Mouse (Mus musculus) spleen, postnatal 10 days (tissue): ENCODE measurements around the gene Pou2f3.
A peak's percentile ranks its signal among the peaks of the same experiment; 100 is the strongest.

Source experiments
- DNase-seq, 2 experiments: peaks; one replicate each; pipeline ENCODE4 v3.0.0; 2021 to 2022; ENCODE audit warnings: low spot score in 2 of 2

Gene Pou2f3

DNA sequence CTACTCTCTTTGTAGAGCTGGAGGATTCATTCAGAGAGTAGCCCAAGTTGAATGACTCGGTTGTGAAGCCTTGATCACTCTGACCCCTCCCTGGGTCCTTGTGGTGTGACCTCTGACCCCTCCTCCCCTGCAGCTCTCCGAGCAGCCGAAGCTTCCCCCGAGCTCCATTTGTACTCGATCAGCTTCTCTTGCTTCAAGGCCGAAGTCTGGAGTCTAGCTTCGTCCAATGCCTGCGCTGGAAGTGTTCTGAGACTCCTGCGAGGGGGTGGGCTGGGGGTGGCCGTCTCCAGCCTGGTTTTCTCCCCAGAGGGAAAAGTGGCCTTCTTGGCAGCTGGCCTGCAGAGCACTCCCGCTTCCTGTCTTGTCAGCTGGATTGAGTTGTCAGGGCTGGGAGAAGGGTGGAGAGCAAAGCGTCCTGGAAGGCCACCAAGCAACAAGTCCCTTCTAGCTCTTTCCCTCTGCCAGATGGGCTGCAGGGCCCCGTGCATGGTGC lies at the start of gene Pou2f3:
Gene Pou2f3, minus strand, starts transcription at position 180 of the 493 bp plus-strand sequence.
- DNase-seq: no peak

DNA sequence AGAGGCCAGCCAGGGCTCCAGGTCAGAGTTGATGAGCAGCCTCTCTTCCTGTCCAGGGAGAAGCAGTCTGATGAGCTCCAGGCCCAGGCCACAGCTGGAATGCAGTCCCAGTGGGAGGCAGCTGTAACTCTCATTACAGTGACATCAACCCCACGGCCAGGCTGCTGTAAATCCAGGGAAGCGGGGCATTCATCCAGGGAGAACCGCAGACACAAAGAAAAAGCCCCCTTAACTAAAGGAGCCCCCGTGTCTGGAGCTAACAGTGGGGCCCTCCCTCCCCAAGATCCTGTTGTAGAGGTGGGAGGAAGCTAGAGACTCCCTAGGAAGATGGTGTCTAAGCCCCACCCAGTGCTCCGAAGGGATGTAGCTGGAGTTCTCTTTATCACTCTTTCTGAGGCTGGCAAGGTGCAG lies 43.1 kb upstream of the Pou2f3 start:
- DNase-seq: no peak

DNA sequence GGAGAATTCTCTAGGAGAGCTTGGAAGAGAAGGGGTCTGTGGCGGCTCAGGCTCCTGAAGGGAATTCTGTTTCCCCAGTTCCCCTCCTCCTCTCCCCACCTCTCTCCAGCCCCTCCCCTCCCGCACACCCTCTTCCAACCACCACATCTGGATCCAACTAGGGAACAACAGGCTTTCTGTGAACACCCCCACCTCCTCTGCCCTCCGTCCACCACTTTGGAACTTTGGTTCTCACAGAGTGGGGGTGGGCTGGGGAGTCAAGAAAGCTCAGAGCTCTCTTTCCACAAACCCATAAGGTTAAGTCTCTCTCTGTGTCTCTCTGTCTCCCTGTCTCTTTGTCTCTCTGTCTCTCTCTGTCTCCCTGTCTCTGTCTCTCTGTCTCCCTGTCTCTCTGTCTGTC lies 42.6 kb upstream of the Pou2f3 start:
- DNase-seq: no peak

DNA sequence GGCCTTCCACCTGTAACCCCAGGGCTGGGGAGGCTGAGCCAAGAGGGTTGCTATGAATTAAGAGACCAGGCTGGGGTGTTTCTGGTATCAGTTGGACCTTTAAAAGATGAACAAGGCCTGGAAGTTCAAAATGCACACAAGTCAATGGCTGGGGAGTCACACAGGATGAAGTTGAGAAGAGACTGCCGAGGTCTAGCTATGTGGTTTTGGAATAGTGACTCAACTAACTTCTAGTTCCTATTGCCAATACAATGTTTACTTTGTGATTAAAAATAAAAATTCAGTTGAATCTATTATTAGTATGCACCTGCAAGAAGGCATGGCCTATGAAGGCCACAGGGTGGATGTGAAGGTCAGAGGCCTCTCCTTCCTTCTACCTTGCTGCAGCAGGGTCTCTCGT lies 41.6 kb upstream of the Pou2f3 start:
- DNase-seq: no peak

DNA sequence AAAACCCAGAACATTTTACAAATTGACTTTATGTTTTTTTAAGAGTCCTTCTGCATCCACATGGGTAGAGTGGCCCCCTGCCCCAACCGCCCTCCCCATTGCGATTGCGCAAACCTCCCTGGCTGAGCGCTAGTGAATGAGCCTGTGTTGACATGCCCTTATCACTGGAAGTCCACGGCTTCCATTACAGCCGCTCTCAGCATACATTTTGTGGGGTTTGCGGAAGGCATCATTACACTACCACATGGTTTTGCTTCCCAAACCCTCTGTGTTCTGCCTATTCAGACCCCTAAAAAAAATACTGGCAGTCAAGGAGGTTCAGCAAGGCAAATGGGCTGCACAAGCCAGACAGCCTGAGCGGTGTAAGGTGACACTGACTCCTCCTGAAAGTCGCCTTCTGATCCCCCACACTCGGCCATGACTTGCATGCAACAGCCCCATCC lies 36.6 kb upstream of the Pou2f3 start:
- no peak for DNase-seq

DNA sequence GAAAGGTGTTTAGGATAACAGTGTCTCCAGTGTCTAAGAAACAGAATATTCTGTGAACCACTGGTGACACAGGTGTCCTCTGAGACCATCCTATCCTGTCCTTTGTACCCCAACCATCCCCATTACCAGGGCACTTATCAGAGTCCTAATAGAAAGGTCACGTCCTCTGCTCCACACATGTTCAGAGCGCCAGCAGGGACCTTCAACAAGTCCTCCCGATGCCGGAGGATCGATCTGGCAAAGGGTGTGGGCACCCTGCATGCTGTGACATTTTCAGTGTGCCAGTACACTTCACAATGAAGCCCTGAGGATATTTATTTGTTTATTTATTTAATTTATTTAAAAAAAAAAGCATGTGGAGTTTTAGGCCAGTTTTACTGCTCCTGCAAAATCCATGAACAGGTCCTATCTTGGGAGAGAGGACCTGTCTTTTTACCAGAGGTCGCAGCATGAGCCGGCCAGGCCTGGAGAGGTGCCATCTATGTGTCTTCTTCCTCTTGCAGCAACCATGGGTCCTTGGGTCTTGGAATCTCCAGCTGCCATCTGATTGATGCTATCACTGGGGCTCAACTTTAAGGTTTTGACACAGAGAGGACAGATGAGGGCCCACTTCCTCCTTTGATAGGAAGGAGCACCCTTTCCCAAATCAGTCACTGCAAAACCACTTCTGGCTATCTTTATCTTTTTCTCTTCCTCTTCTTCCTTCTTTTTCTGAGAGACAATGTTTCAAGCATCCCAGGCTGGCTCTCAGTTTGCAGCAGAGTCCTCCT lies 35.8 kb upstream of the Pou2f3 start:
- no peak for DNase-seq

GRCm38 (mm10) chr9:43242432-43242831 lies 32.3 kb upstream of the Pou2f3 start:
- DNase-seq: no peak

GRCm38 (mm10) chr9:43241970-43242369 lies 31.8 kb upstream of the Pou2f3 start:
- DNase-seq: no peak

DNA sequence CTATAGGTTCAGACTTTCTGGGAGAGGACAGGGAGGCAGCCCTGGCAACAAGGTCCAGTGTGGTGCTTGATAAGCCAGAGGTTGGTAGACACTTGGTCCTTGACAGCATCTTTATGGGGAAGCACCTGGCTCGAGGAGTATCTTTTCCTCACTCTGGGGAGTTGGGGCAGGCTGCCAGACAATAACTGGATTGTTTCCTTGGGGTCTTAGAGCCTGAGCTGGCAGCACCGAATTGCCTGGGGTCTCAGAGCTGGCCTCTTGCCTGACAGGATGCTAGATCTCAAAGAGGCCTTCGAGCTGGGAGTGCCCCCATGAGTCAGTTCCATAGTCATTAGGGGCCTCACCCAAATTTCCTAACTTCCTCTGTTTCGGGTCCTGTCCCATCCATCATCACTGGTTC lies 31.1 kb upstream of the Pou2f3 start:
- no peak for DNase-seq

DNA sequence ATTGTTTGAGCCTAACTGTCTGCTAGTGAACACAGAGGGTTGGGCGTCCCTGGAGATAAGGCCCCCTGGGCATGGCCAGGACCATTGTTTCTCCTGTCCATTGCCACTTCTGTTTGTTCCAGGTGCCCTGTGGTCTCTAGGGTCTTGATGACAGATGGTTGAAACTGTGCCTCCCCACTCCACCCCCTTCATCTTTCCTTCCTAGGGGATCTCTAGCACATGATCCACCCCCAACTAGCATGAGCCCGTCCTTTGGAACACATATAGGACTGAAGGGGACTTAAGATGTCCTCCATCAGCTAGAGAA lies 30.4 kb upstream of the Pou2f3 start:
- no peak for DNase-seq

- DNase-seq: peak in 1 of 2 experiments; percentile 68
Observed at GRCm38 (mm10) chr9:43239712-43240593, 29.8 kb upstream of the Pou2f3 start, which contains the start of gene Oaf. Oaf (minus strand) TSS chr9:43239911.

GRCm38 (mm10) chr9:43238631-43239545 lies 28.7 kb upstream of the Pou2f3 start:
- peak; percentile 43 to 50 for DNase-seq

DNA sequence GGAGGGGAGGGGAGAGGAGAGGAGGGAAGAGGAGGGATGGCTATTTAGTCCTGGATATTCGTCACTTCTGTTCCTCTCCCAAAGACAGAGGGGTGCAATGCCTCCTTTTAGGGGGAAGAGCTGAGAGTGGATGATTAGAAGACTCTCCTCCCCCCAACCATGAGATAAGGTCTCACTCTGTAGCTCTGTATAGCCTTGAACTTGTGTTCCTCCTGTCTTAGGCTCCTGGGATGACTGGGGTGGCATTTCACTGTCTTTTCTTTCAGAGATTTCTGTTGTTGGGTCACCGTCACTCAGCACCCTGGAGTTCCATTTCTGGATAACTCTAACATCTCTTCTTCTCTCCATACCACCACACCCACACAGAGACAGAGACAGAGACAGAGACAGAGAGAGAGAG lies 28.0 kb upstream of the Pou2f3 start:
- no peak for DNase-seq

- no peak for DNase-seq
Observed at GRCm38 (mm10) chr9:43237111-43237775, 27.1 kb upstream of the Pou2f3 start.

- DNase-seq: no peak
Observed at GRCm38 (mm10) chr9:43236576-43236975, 26.4 kb upstream of the Pou2f3 start.

- DNase-seq: no peak
Observed at GRCm38 (mm10) chr9:43236106-43236505, 25.9 kb upstream of the Pou2f3 start.

DNA sequence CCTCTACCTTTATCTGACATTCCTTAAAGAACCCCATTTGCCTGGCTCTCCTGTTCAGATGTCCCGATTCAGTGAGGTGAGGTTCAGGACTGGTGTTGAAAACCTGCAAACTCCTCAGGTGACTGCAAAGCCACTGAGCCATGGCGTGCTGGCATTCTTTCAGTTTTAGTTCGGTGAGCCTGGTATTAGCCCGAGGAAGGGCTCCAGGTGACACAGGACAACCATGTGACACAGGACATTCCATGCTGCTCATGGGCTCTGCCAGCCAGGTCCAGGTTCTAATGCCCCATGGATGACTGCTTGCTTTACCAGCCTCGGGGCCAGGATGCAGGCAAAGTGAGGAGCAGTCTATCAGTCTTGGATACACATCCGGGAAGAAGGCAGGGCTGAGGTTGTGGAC lies 25.2 kb upstream of the Pou2f3 start:
- DNase-seq: no peak

DNA sequence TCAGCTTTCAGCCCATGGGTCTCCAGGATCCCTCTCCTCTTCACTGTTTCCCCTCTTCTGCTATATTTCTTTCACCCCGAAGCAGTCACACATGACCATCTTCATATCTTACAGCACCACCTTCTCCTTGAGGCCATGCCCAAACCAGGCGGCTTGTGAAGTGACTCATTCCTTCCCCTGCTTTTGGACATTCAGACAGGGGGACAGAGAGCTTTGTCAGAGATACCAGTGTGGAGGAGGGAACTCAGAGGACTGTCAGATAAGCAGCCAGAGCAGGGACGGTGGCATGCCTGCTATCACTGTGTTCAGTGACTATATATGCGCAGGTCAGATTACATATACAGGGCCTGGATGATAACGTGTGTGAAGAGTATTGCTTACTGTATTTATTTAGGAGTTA lies 24.3 kb upstream of the Pou2f3 start:
- DNase-seq: peak in 1 of 2 experiments; percentile 39

- no peak for DNase-seq
Observed at GRCm38 (mm10) chr9:43233515-43233914, 23.3 kb upstream of the Pou2f3 start.

GRCm38 (mm10) chr9:43233044-43233443 lies 22.9 kb upstream of the Pou2f3 start:
- DNase-seq: no peak

- DNase-seq: no peak
Observed at GRCm38 (mm10) chr9:43232286-43232685, 22.1 kb upstream of the Pou2f3 start.
